Mouse (Mus musculus): Measurements from ENCODE around the gene Anxa11. TPM values are rescaled to one million over a fixed set of nuclear protein-coding genes. Genes with fewer than 3 reads are reported as not detected.

Gene Anxa11
- total and polyA plus RNA-seq, 3 experiments: 7.6 to 40.5 TPM; not detected in 1

- H3K79me2 ChIP-seq (ENCODE audit: control insufficient read depth, insufficient read depth, low read length, poor library complexity): no peaks in the 10 kb centered on the region
- peaks cover 33 to 55% of the 10 kb centered on the region in 2 experiments for H3K4me1 ChIP-seq (ENCODE audit: control insufficient read depth in 1 of 2, insufficient read depth in 2 of 2, low read length in 2 of 2)
- H3K9ac ChIP-seq (ENCODE audit: control insufficient read depth, low read depth, low read length, poor library complexity, severe bottlenecking): peak overlapping the region; percentile 3
- peak overlapping the region; percentile 37 to 48 for H3K4me3 ChIP-seq (ENCODE audit: control insufficient read depth in 1 of 2, insufficient read depth in 1 of 2, low read depth in 2 of 2, low read length in 2 of 2)
- H3K9me3 ChIP-seq (replicated peaks; ENCODE audit: insufficient read depth, low read length): no peaks in the 10 kb centered on the region
- H3K27ac ChIP-seq (ENCODE audit: control insufficient read depth, low read depth, low read length): peak overlapping the region; percentile 25
- H3K36me3 ChIP-seq (ENCODE audit: control insufficient read depth in 1 of 2, insufficient read depth in 2 of 2, low read length in 2 of 2): peaks cover 0 to 43% of the 10 kb centered on the region in 2 experiments; a peak in 2 of 4 replicates
- H3K27me3 ChIP-seq (ENCODE audit: control insufficient read depth in 1 of 2, insufficient read depth in 2 of 2, low read length in 2 of 2): no peaks in the 10 kb centered on the region
- DNase-seq (ENCODE audit: low read depth, low spot score): peak; percentile 57
- TF ChIP-seq HCFC1 (IDR thresholded peaks at IDR 0.05; ENCODE audit: low read depth, low read length) (no peak), RCOR1 (IDR thresholded peaks at IDR 0.05; ENCODE audit: low read depth, low read length) (no peak), BHLHE40 (IDR thresholded peaks at IDR 0.05; ENCODE audit: borderline replicate concordance, low read depth, low read length) (peak; percentile 82; the same call in 1 of the 2 replicates), EP300 (IDR thresholded peaks at IDR 0.05; ENCODE audit: low read depth in 1 of 2, low read length in 2 of 2) (0 out of 4 replicates have a peak, but pooled peaks of 1 of the 2 experiments have one; percentile 5), POLR2A (IDR thresholded peaks at IDR 0.05; ENCODE audit: control insufficient read depth in 1 of 2, insufficient read depth in 1 of 2, low read depth in 1 of 2, low read length in 2 of 2, poor library complexity in 1 of 2) (no peak), MXI1 (IDR thresholded peaks at IDR 0.05; ENCODE audit: low read depth, low read length) (peak; percentile 71), CHD1 (IDR thresholded peaks at IDR 0.05; ENCODE audit: low read depth, low read length) (no peak), ETS1 (IDR thresholded peaks at IDR 0.05; ENCODE audit: low read depth, low read length) (peak; percentile 89), SIN3A (IDR thresholded peaks at IDR 0.05; ENCODE audit: low read length) (peak; percentile 49; the same call in 1 of the 2 replicates), ZMIZ1 (IDR thresholded peaks at IDR 0.05; ENCODE audit: low read depth, low read length) (no peak), UBTF (IDR thresholded peaks at IDR 0.05; ENCODE audit: borderline replicate concordance, insufficient read depth, low read depth, low read length) (no peak), MYC (IDR thresholded peaks at IDR 0.05; ENCODE audit: low read depth, low read length) (peak; percentile 30; the same call in 1 of the 2 replicates), CTCF (IDR thresholded peaks at IDR 0.05 in 2 of 3, conservative IDR thresholded peaks at IDR 0.05 in 1 of 3; ENCODE audit: control insufficient read depth in 1 of 3, insufficient read depth in 1 of 3, low read depth in 2 of 3, low read length in 3 of 3, poor library complexity in 1 of 3, severe bottlenecking in 1 of 3) (no peak), CHD2 (IDR thresholded peaks at IDR 0.05; ENCODE audit: low read length) (no peak), TCF12 (IDR thresholded peaks at IDR 0.05; ENCODE audit: low read depth, low read length) (no peak), KAT2A (conservative IDR thresholded peaks at IDR 0.05; ENCODE audit: low read depth, low read length) (no peak), MAX (IDR thresholded peaks at IDR 0.05; ENCODE audit: low read length) (peak; percentile 67), MAFK (IDR thresholded peaks at IDR 0.05; ENCODE audit: borderline replicate concordance, low read depth, low read length) (no peak), MEF2A (IDR thresholded peaks at IDR 0.05; ENCODE audit: extremely low read depth, insufficient replicate concordance, low read depth, low read length, poor library complexity, severe bottlenecking) (no peak), TAL1 (IDR thresholded peaks at IDR 0.05; ENCODE audit: low read length) (no peak), POLR2AphosphoS5 (IDR thresholded peaks at IDR 0.05; ENCODE audit: borderline replicate concordance, low read depth, low read length) (no peak), NRF1 (IDR thresholded peaks at IDR 0.05; ENCODE audit: insufficient read depth, low read depth, low read length, poor library complexity, severe bottlenecking) (no peak), GATA1 (IDR thresholded peaks at IDR 0.05; ENCODE audit: low read depth, low read length) (peak; percentile 60), NELFE (IDR thresholded peaks at IDR 0.05; ENCODE audit: low read depth, low read length) (no peak), ZNF384 (IDR thresholded peaks at IDR 0.05; ENCODE audit: low read depth, low read length) (no peak), GABPA (IDR thresholded peaks at IDR 0.05; ENCODE audit: low read depth, low read length) (no peak), ZKSCAN1 (IDR thresholded peaks at IDR 0.05; ENCODE audit: low read depth, low read length) (no peak), MYB (IDR thresholded peaks at IDR 0.05; ENCODE audit: low read depth, low read length) (no peak), RAD21 (IDR thresholded peaks at IDR 0.05; ENCODE audit: low read depth, low read length) (no peak), USF2 (IDR thresholded peaks at IDR 0.05; ENCODE audit: borderline replicate concordance in 1 of 2, insufficient read depth in 1 of 2, low read depth in 1 of 2, low read length in 2 of 2) (peak in 1 of 2 experiments; percentile 61; a peak in 1 of 4 replicates), E2F4 (IDR thresholded peaks at IDR 0.05; ENCODE audit: borderline replicate concordance, low read depth, low read length) (no peak), SMC3 (IDR thresholded peaks at IDR 0.05; ENCODE audit: low read depth, low read length) (no peak), USF1 (IDR thresholded peaks at IDR 0.05; ENCODE audit: low read depth, low read length) (peak; percentile 91), ELF1 (IDR thresholded peaks at IDR 0.05; ENCODE audit: low read depth, low read length) (no peak), TBP (IDR thresholded peaks at IDR 0.05; ENCODE audit: low read depth, low read length) (no peak), MAZ (IDR thresholded peaks at IDR 0.05; ENCODE audit: low read depth, low read length) (0 out of 2 replicates have a peak, but pooled peaks have one; percentile 25), JUND (IDR thresholded peaks at IDR 0.05; ENCODE audit: low read depth, low read length) (no peak), POLR2AphosphoS2 (IDR thresholded peaks at IDR 0.05; ENCODE audit: low read length) (no peak)
Measured at GRCm38 (mm10) chr14:25857940-25858339, 16.0 kb downstream of the Anxa11 start.

Data from MEL (cell line).